ENCODE assay signal across 8 mouse cellular contexts in genomic region chr13:95777237-95777636, GRCm38 (mm10).
DNase-seq lines count a peak whose midpoint lies in the region; ATAC-seq and TF ChIP-seq lines count a peak whose summit lies in the region.

No protein-coding gene starts in this region.

- H3K27me3 ChIP-seq in liver, adult 2 months (ENCODE audit: control insufficient read depth, insufficient read depth, low read length): no peaks in the 10 kb centered on the region

- H3K9ac ChIP-seq in liver, adult 2 months (ENCODE audit: low read depth, low read length): no peak overlapping the region

- no peak overlapping the region for H3K4me3 ChIP-seq in left cerebral cortex, adult 2 months
- H3K4me3 ChIP-seq in liver, adult 2 months (ENCODE audit: insufficient read depth, low read depth, low read length): no peak overlapping the region
- H3K4me3 ChIP-seq in olfactory bulb, adult 2 months (ENCODE audit: insufficient read depth, low read depth, low read length): no peak overlapping the region

- H3K4me1 ChIP-seq in liver, adult 2 months (ENCODE audit: control insufficient read depth, insufficient read depth, low read length): peaks cover 52% of the 10 kb centered on the region
- H3K4me1 ChIP-seq in olfactory bulb, adult 2 months (ENCODE audit: control insufficient read depth, insufficient read depth, low read length): 0 out of 2 replicates have a peak, but pooled peaks cover 2% of the 10 kb centered on the region

- peak; percentile 50 to 61 for DNase-seq in left cerebral cortex, adult 2 months (ENCODE audit: extremely low spot score in 1 of 2, low spot score in 2 of 2)
- DNase-seq in left cerebral cortex, adult 11 months (ENCODE audit: low spot score): no peak
- peak; percentile 50 for DNase-seq in adipocyte (ENCODE audit: low spot score)
- DNase-seq in embryo, embryonic 10.5 days (ENCODE audit: low spot score): peak; percentile 75
- DNase-seq in liver, adult 2 months (ENCODE audit: extremely low read depth, low read depth, low spot score): peak; percentile 92
- peak; percentile 52 for DNase-seq in urinary bladder, postnatal 25 days (ENCODE audit: low spot score)

- ATAC-seq in inflammation-experienced regulatory T-cells, adult 6 months: peak; percentile 60

- H3K27ac ChIP-seq in left cerebral cortex, adult 2 months: no peak overlapping the region
- H3K27ac ChIP-seq in liver, adult 2 months (replicated peaks; ENCODE audit: insufficient read depth, low read depth, low read length): peak overlapping the region; percentile 69
- no peak overlapping the region for H3K27ac ChIP-seq in olfactory bulb, adult 2 months (ENCODE audit: insufficient read depth, low read depth, low read length)

- TF ChIP-seq CTCF in left cerebral cortex, adult 2 months (IDR thresholded peaks at IDR 0.05): peak; percentile 69
- TF ChIP-seq CTCF in liver, adult 2 months (IDR thresholded peaks at IDR 0.05; ENCODE audit: low read depth, low read length): peak; percentile 85
- 0 out of 2 replicates have a peak, but pooled peaks have one; percentile 35 for TF ChIP-seq CTCF in olfactory bulb, adult 2 months (IDR thresholded peaks at IDR 0.05; ENCODE audit: insufficient read depth, low read depth, low read length)

- intact Hi-C loops in left cerebral cortex, adult 2 months (cut with DNase I): loop anchor here (1.0 to 5.0 kb wide), 2 partner anchors 115 to 175 kb away; no protein-coding TSS in a partner anchor

- H3K79me2 ChIP-seq in liver, adult 2 months (ENCODE audit: control insufficient read depth, insufficient read depth, low read length): peaks cover 61% of the 10 kb centered on the region

- 2% methylated on average over 2 of the region's 2 CpGs for WGBS in liver, adult 2 months
- 56% methylated on average over 2 of the region's 2 CpGs for WGBS in olfactory bulb, adult 2 months

- H3K36me3 ChIP-seq in liver, adult 2 months (ENCODE audit: control insufficient read depth, insufficient read depth, low read length): no peaks in the 10 kb centered on the region

- no peak for TF ChIP-seq POLR2A in liver, adult 2 months (IDR thresholded peaks at IDR 0.05; ENCODE audit: extremely low read depth, insufficient read depth, low read length)
- TF ChIP-seq POLR2A in olfactory bulb, adult 2 months (IDR thresholded peaks at IDR 0.05; ENCODE audit: insufficient read depth, low read depth, low read length): no peak

Comparison
In these comparisons a context has a peak if more than half of its experiments do, and no peak if none do; other contexts are left out.
1. CTCF ChIP-seq: peak in every context shown above with its lines; median percentile 85 in liver, adult 2 months; 69 in left cerebral cortex, adult 2 months; 35 in olfactory bulb, adult 2 months.